Mouse (Mus musculus) liver, embryonic 14.5 days (tissue): ENCODE measurements at regions not wholly inside any gene's neighbourhood (a gene's known extent, or its start where the extent isn't known, plus 50 kb on each side); places are given as distances from the start of the nearest gene placed in this dataset.

ENCODE experiments used
- ATAC-seq: fragments of 200-750 bp; cut with Nextera tagmentation; 2 replicates; pipeline ENCODE4 v1.8.0; 2017; ENCODE audit warnings: moderate number of reproducible peaks, mild to moderate bottlenecking, moderate library complexity; ENCODE audit not compliant: insufficient read depth
- DNase-seq, 3 experiments: peaks; one replicate each; pipeline ENCODE4 v3.0.0-alpha.2; 2012 to 2013; ENCODE audit warnings: low read depth in 3 of 3, low spot score in 3 of 3
- H3K27ac ChIP-seq: fragments of 300-500 bp; sonication (generic); 2 replicates; pipeline ENCODE4 v1.5.1; 2014; ENCODE audit warnings: moderate library complexity, mild to moderate bottlenecking, control low read depth, inconsistent platforms
- H3K27me3 ChIP-seq: fragments of 300-500 bp; sonication (generic); 2 replicates; pipeline ENCODE4 v1.6.1; 2014; ENCODE audit warnings: mild to moderate bottlenecking, low read length, moderate library complexity; ENCODE audit not compliant: control insufficient read depth, insufficient read depth
- H3K36me3 ChIP-seq: fragments of 300-500 bp; sonication (generic); replicated peaks from 2 replicates; pipeline ENCODE4 v1.6.1; 2014; ENCODE audit warnings: low read depth; ENCODE audit not compliant: control insufficient read depth, insufficient read depth
- H3K4me1 ChIP-seq, 2 experiments: fragments of 200-500 bp in 1 of 2; fragments of 300-500 bp in 1 of 2; sonication (generic) in 1 of 2; replicated peaks; 2 replicates each; pipeline ENCODE4 v1.6.1; 2012 to 2014; ENCODE audit warnings: antibody characterized with exemption in 1 of 2, inconsistent platforms in 1 of 2, low read length in 1 of 2; ENCODE audit not compliant: control insufficient read depth in 2 of 2, insufficient read depth in 2 of 2
- H3K4me2 ChIP-seq: fragments of 300-500 bp; sonication (generic); 2 replicates; pipeline ENCODE4 v1.6.1; 2014; ENCODE audit warnings: low read depth, mild to moderate bottlenecking, control low read depth, moderate library complexity
- H3K4me3 ChIP-seq, 2 experiments: fragments of 200-500 bp in 1 of 2; fragments of 300-500 bp in 1 of 2; sonication (generic) in 1 of 2; 2 replicates each; pipeline ENCODE4 v1.5.1; 2012 to 2014; ENCODE audit warnings: low read depth in 2 of 2, low read length in 2 of 2, mild to moderate bottlenecking in 2 of 2, control low read depth in 1 of 2, inconsistent platforms in 1 of 2, moderate library complexity in 1 of 2; ENCODE audit not compliant: insufficient read depth in 1 of 2
- H3K9ac ChIP-seq: fragments of 300-500 bp; sonication (generic); replicated peaks from 2 replicates; pipeline ENCODE4 v1.6.1; 2014; ENCODE audit warnings: mild to moderate bottlenecking, control low read depth, moderate library complexity
- H3K9me3 ChIP-seq: fragments of 300-500 bp; sonication (generic); 2 replicates; pipeline ENCODE4 v1.6.1; 2016; ENCODE audit warnings: low read length, mixed read lengths; ENCODE audit not compliant: control insufficient read depth
- CTCF ChIP-seq: IDR thresholded peaks from 2 replicates; pipeline ENCODE4 v1.5.1; 2016; ENCODE audit warnings: antibody characterized with exemption, low read depth, control low read depth
- EP300 ChIP-seq: IDR thresholded peaks from 2 replicates; pipeline ENCODE4 v1.6.1; 2016; ENCODE audit warnings: antibody characterized with exemption, low read depth
- WGBS: fragments of 180-500 bp; shearing (Covaris S2); extraction: QIAGEN DNeasy Blood & Tissue Kit; methylation state at CpG from one replicate; pipeline ENCODE4 v1.1.7; 2014; ENCODE audit not compliant: insufficient replicate concordance; 5-methylcytosine and 5-hydroxymethylcytosine counted together

DNA sequence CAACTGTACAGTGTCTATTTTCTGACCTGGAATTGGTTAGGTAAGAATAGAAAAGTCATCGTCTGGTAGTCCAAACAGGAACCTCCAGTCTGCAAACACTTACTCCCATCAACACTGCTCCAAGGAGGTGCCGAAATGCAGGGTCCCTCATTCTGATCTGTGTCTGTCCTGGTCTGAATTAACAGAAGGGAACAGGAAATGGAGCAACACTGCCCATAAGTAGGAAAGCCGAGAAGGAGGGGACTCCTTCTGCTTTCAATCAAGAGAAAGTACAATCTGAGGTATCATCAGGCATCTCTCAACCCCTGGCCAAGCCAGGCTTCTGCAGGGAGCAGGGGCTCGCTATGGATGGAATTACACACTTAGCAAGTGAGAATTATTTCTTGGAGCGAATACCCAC is 562.4 kb upstream of the 2610301B20Rik start:
- 44% methylated on average over 5 of the region's 5 CpGs for WGBS
- TF ChIP-seq CTCF: no peak
- no peak for TF ChIP-seq EP300
- H3K27me3 ChIP-seq: no peaks in the 10 kb centered on the region

DNA sequence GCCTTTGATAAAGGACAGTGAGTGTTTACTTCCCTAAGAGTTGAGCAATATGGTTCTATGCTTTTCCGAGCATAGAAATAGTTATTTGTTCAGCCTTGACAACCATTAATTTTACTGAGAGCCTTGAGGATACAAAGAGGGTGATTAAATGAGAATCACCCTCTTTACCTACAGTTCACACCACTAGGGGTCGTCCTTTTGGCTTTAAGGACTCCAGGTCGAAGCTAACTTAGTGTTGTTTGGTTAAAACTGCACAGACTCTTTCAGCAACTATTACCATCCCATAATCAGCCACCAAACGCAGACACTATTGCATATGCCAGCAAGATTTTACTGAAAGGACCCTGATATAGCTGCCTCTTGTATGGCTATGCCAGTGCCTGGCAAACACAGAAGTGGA is 559.2 kb upstream of the 2610301B20Rik start:
- WGBS: 36% methylated on average over 4 of the region's 4 CpGs
- H3K4me2 ChIP-seq: no peak overlapping the region
- H3K4me3 ChIP-seq: no peak overlapping the region
- no peaks in the 10 kb centered on the region for H3K27me3 ChIP-seq
- TF ChIP-seq CTCF (no peak), EP300 (no peak)
- H3K9me3 ChIP-seq: no peaks in the 10 kb centered on the region
- H3K9ac ChIP-seq: no peak overlapping the region
- H3K4me1 ChIP-seq: no peaks in the 10 kb centered on the region
- no peak for ATAC-seq
- H3K36me3 ChIP-seq: no peaks in the 10 kb centered on the region
- DNase-seq: no peak
- no peak overlapping the region for H3K27ac ChIP-seq

More for the DNA sequence above, 562.4 kb upstream of the 2610301B20Rik start:
- Histone ChIP-seq H3K4me3 (no peak overlapping the region), H3K27ac (no peak overlapping the region), H3K9me3 (no peaks in the 10 kb centered on the region), H3K9ac (no peak overlapping the region), H3K4me1 (no peaks in the 10 kb centered on the region), H3K36me3 (no peaks in the 10 kb centered on the region), H3K4me2 (no peak overlapping the region)
- no peak for DNase-seq
- ATAC-seq: no peak

DNA sequence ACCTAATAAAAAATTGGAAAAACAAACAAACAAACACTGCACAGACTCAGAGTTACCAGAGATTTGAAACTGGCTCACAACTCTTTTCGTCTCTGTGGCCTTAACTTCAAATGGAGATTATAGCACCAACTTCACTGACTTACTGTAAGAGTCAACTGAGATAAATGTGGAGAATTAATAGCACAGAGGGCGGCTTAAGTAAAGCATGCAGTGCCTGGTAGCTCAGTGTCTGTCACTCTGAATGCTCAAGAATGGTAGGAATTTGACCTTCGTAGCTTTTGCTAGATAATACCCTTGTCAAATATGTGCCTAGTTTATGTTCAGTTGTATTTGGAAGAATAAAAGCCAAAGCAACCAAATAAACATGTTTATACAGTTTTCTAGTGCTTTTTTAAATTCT is 558.4 kb upstream of the 2610301B20Rik start:
- WGBS: 56% methylated on average over 3 of the region's 3 CpGs
- ATAC-seq: no peak
- Histone ChIP-seq H3K4me3 (no peak overlapping the region), H3K4me2 (no peak overlapping the region), H3K9ac (no peak overlapping the region), H3K27me3 (no peaks in the 10 kb centered on the region), H3K36me3 (no peaks in the 10 kb centered on the region), H3K9me3 (no peaks in the 10 kb centered on the region), H3K4me1 (no peaks in the 10 kb centered on the region), H3K27ac (no peak overlapping the region)
- no peak for TF ChIP-seq EP300
- no peak for TF ChIP-seq CTCF
- DNase-seq: no peak

DNA sequence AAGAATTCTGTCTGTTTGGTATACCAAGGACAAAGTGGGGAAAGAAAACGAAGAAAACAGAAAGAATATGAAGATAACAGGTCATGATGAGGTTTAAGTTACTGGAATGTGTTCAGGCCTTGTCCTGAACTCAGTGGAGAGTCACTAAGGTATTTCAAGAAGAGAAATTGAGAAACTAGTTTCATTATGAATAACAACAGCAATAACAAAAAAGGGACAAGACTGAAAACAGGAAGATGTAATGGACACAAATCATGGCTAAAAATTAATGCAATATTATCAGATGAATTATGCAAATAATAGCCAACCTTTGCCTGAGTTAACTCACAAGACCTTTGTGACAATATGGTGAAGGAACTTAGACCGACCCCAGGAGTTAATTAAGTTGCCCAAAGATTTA is 530.2 kb upstream of the 2610301B20Rik start:
- no peaks in the 10 kb centered on the region for H3K36me3 ChIP-seq
- no peak overlapping the region for H3K4me2 ChIP-seq
- H3K9ac ChIP-seq: no peak overlapping the region
- no peak for DNase-seq
- TF ChIP-seq CTCF (no peak), EP300 (no peak)
- no peak overlapping the region for H3K27ac ChIP-seq
- H3K4me3 ChIP-seq: no peak overlapping the region
- ATAC-seq: no peak
- 25% methylated on average over 2 of the region's 2 CpGs for WGBS
- H3K4me1 ChIP-seq: no peaks in the 10 kb centered on the region
- no peaks in the 10 kb centered on the region for H3K27me3 ChIP-seq
- H3K9me3 ChIP-seq: no peaks in the 10 kb centered on the region

GRCm38 (mm10) chr4:10351876-10352627 is 522.2 kb upstream of the 2610301B20Rik start:
- TF ChIP-seq CTCF (no peak), EP300 (no peak)
- no peak overlapping the region for H3K9ac ChIP-seq
- H3K36me3 ChIP-seq: no peaks in the 10 kb centered on the region
- WGBS: 54% methylated on average over 4 of the region's 4 CpGs
- H3K4me3 ChIP-seq: no peak overlapping the region
- no peak overlapping the region for H3K4me2 ChIP-seq
- no peak overlapping the region for H3K27ac ChIP-seq
- H3K27me3 ChIP-seq: no peaks in the 10 kb centered on the region
- DNase-seq: no peak
- H3K9me3 ChIP-seq: no peaks in the 10 kb centered on the region
- H3K4me1 ChIP-seq: no peaks in the 10 kb centered on the region
- ATAC-seq: no peak
